Mouse (Mus musculus) kidney, adult 8-10 months (tissue): ENCODE measurements around the gene Herc2.

ENCODE experiments used
- DNase-seq, 2 experiments: peaks; one replicate each; pipeline ENCODE4 v3.0.0; 2022

Gene Herc2

GRCm38 (mm10) chr7:56202843-56203242 lies 152.8 kb downstream of the Herc2 start:
- no peak for DNase-seq

GRCm38 (mm10) chr7:56203286-56203685 lies 153.3 kb downstream of the Herc2 start:
- DNase-seq = no peak

- DNase-seq = no peak
Measured at GRCm38 (mm10) chr7:56204877-56205276, 154.9 kb downstream of the Herc2 start.

GRCm38 (mm10) chr7:56220811-56221210 lies 170.8 kb downstream of the Herc2 start:
- DNase-seq = no peak

DNA sequence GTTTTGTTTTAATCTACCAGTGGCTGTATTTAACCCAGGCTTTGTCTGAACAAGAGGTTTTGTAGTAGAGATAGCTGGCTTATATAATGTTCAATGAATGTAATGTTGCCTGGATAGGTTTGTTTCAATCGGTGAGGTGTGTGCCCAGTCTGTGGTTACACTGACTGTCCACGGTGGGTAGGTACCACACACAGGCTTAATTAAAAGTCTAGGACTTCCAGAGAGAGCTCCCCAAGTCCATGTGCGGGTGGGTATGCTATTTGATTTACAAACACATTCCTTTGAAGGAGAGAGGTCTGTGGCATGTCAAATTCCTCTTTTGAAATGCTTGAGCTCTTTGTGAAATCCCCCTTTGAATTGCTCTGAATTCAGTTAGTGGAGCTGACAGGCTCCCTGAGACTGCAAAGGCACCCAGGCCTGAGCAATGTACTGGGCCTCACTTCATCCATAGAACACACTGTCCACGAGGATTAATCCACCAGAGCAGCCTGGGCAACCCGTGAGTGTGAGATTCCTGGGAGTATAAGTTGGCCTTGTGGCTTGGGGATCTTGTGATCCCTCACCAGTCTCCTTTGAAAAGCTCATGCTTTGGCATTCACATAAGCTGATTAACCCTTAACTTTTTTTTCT lies 185.9 kb downstream of the Herc2 start:
- DNase-seq = no peak

DNA sequence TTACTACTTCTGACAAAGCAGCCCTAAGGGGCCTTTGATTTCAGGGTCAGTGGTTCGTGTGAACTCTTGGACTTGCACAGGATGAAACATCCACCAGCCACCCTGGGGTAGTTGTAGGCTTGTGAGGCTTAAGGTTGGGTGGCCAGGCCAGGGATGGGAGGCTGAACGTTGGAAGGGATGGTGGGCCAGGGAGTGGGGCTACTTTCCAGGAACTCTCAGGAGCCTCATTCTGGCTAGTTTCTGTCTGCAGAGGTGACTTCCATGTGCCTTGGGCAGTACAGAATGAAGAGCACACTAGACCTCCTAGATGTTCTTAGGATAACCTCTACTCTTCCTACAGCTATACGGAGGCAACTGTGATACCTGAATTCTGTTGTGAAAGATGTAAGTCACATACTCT lies 186.6 kb downstream of the Herc2 start:
- no peak for DNase-seq

DNA sequence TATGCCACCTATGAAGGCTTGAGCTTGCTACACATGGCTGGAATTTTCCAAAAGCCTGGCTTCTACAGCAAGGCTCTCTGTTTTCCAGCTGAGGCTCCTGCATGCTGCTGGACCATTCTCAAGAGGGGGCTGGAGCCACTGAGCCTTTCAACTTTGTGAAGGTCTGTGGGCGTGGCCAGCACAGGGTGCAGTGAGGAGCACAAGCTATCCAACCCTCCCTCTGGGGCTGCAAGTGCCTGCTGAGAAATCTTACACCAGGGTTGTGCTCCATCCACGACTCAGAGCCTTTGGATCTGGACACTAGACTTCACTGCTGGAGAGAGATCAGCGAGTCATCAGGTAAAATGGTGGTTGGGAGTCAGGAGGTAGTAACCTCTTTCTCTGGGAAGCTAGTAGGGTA lies 189.5 kb downstream of the Herc2 start, which contains the start of gene Oca2:
TSS of gene Oca2 (plus strand) at position 218 of the 400 bp plus-strand sequence.
- DNase-seq = no peak

- no peak for DNase-seq
Measured at GRCm38 (mm10) chr7:56254568-56254967, 204.6 kb downstream of the Herc2 start.

DNA sequence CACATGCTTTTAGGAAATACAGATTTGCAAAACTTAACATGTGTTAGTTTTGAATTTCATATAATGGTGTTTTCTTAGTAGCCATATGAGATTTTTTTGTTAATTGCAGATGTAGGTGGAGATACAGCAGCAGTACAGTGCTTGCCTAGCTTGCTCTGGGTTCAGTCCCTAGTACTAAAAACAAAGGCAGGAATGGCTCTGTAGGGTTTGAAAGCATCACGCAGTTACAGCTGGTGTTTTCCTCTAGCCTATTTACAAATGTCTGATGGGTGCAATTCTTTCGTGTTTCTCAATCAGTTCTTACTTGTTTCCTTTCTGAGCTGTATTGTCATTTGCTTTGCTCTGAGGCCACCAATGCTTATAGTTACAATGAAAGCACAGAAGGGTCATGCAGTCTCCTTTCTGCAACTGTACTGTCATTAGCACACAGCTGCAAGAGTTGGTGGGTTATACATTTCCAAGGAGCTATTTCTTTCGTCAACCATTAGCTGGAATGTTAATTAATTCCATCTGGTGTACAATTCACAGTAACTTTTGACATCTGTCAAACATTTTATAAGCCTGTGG lies 208.0 kb downstream of the Herc2 start:
- DNase-seq = no peak

- no peak for DNase-seq
Measured at GRCm38 (mm10) chr7:56277506-56277905, 227.5 kb downstream of the Herc2 start.
